Mouse (Mus musculus): ENCODE data around the gene Adcy7.

The Adcy7 gene

DNA sequence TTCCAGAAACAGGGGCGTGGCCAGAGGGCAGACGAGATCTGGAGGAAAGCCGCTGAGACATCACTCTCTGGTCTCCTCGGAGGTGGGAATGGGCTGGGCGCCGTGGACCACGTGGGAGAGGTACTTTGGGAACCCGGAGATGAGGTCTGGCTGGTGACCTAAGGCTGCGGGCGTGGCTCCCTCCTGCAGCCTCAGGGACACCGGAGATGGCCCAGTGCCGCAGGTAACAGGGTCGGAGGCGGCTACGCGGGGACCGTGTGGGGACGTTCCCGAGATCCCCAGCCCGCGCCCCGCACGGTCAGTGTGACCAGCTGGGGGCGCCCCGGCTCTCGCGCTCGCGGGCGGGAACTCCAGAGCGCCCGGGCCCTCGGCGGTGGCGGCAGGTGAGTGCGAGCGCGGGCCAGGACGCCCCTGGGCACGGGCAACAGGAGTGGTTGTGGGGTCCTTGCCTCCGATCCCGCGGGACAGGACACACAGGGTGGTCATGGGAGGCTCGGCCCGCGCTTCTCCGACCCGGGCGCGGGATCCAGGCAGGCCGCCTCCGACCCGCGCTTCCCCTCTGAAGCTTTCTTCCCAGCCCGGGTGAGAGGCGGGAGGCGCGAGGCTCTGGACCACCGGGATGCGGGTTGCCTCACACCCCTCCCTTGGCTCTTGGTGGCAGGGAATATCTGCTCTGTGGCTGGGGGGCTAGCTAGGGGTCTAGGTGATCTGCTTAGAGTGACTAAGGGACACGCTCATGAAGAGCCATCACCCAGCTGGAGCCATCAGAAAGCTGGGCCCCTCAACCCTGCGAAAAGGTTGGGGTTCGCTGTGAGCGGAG is at the start of gene Adcy7:
Gene Adcy7 (plus strand): TSS at position 173 of the 820 bp plus-strand sequence.
- DNase-seq = peak; percentile 66

DNA sequence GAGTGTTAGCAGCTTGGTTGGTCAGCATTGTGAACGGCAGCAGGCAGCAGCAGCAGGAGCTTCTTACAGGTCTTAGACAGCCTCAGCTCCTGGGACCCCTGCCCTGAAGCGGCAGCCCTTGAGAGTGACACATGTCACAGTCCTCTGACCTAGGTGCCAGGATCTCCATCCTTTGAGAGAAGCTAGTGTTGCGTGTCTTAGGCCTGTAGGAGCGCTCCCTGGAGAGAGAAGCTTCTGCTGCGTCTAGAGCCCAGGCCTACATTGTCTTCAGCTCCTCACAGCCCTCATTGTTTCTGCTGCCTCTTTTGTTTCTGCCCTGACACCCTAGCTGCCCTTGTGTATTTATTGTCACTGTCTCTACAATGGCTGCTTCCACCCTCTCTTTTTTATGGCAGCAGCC is 46.8 kb upstream of the Adcy7 start:
- no peak for DNase-seq

DNA sequence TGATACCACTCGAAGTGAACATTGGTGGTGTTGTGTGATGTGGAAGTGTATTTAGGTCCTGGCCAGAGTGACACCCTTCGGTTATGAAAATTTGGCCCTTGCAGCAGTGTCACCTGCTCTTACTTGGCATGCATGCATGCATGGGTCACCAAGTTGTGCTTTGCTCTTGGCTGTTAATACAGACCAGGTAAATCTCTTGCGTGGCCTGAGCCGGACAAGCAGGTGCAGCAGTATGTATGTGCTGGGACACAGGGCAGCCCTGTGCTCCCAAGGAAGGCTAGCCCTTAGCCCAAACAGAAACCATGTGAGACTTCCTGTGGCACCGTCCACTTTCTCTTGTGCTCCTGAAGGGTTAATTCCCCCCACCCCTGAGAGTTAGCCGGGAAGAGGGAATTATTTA is 44.4 kb upstream of the Adcy7 start:
- no peak for DNase-seq

DNA sequence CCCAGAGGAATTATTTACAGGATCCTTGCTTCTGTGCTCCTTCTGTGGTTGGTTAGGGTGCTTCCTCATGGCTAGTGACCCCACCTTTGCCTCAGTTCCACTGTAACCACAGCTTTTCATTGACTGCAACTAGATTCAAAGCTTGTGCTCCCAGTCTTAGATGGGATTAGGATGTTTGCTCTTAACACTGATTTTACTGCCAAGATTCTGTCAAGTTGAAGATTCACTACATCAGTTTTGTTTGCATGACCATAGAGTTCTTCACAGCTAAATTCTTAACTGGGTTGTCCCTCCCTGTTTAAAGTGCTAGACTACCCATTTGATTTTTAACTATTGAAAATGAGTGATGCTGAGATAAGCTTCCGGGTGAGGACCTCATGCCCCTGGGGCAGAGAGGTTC is 43.9 kb upstream of the Adcy7 start:
- no peak for DNase-seq

DNA sequence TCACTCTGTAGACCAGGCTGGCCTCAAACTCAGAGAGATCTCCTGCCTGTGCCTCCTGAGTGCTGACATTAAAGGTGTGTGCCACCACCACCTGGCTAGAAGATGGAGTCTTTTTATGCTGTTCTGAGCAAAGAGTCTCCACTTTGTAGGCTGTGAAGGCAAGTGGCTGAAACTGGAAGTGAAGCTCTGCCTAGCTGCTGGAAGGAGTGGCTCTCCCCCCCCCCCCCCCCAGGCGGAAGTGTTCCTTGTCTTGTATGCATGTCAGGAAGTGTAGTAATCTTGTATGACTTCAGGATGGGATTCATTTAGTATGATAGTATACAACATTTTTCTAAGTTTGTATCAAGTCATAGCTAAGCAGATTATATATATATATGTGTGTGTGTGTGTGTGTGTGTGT is 43.4 kb upstream of the Adcy7 start:
- no peak for DNase-seq

DNA sequence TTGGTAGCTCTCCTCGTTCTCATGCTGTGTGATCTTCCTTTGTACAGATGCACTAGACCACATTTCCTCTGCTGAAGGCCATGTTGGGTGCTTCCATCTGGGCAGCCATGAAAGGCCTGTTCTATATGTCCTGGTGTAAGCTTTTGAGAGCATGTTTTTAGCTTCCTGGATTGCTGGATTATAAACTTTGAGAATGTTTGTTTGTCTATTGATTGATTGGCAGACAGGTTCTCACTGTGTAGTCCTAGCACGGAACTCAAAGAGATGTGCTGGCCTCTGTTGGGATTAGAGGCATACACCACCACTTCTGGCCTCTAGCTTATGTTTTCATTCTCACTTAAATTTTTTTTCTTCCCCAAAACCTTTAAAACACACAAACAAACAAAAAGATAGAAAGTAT is 35.5 kb upstream of the Adcy7 start:
- DNase-seq = no peak

DNA sequence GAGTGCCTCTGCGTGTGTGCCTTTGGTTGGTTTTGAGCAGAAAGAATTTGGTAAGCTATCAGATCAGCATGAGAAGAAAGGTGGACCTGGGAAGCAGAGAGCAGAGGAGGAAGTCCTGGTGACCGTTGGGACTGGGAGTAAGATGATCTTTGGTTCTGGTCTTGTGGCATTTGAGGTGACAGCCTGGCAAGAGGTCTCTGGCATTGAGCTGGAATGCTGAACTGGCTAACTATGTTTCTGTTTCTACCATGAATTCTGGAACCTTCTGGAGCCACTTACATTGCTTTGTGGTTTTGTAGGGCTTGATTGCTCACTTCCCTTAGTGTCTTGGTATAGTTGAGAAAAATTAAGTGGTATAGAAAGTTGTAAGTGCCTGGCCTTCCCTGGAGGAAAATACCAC is 34.6 kb upstream of the Adcy7 start:
- DNase-seq = no peak

DNA sequence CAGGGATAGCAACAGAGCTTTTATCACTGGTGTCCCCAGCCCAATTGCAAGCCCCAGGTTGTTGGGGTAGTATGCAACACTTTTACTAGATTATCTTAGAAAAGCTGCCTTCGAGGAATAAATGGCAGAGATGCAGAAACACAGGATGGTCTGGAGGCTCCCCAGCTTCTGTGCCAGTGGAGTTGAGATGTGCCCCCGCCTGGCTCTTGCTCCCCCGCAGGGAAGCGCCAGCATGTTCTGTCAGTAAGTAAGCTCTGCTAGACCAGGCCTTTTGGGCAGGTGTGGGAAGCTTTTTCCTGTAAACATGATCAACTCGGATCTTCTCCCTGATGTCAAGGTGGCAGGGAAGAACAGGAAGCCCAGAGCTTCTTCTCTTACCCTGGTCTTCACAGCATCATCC is 32.9 kb upstream of the Adcy7 start:
- DNase-seq = no peak

DNA sequence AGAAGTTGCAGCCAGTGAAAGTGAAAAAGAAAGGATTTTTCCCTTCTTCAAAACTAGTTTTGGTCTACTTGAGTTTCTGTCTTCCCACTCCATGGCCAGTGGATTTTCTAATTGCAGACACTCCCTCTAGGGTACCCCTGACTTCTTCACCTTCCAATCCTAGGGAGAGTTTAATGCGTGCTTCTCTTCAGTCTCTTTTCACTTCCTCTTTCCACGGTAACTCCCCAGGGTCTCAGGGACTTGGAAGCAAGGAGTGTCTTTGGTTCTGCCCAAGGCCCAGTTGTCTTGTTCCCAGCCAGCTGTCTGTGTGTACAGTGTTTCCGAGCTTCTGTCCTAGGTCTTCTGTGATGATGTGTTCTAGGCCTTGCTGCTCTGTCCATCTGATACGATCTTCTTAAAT is 30.3 kb upstream of the Adcy7 start:
- DNase-seq = no peak

DNA sequence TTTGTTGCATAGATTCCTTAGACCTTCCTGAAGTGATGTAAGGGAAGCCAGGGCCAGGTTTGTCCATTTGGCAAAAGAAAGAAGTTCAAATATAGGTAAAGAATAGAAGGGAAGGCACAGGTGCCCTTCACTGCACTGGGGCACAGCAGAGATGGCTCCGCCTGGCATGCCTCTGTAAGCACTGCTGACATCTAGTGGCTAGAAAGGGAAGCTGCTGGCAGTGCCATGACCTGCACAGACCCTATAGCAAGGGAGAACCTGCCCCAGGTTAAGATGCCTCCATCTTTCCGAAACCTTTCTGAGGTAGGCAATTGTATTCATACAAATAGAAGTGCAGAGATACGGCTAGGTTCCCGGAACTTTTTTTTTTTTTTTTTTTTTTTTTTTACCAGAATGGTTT is 27.9 kb upstream of the Adcy7 start:
- DNase-seq = peak; percentile 86

DNA sequence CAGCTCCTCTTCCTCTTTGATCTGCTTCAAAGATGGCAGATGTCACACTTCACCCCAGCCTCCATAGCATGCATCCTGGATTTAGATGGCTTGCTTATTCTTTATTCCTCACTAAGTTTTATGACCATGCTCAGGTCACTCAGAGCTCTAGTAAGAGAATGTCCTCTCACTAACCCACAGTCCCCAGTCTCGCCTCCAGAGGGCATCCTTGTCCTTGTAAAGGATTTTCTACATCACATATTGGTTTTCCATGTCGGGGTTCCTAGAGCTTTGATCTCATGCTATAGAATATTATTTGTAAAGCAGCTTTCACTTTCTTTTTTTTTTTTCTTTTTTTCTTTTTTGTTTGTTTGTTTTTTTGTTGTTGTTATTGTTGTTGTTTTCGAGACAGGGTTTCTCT is 19.4 kb upstream of the Adcy7 start:
- DNase-seq = peak; percentile 86

DNA sequence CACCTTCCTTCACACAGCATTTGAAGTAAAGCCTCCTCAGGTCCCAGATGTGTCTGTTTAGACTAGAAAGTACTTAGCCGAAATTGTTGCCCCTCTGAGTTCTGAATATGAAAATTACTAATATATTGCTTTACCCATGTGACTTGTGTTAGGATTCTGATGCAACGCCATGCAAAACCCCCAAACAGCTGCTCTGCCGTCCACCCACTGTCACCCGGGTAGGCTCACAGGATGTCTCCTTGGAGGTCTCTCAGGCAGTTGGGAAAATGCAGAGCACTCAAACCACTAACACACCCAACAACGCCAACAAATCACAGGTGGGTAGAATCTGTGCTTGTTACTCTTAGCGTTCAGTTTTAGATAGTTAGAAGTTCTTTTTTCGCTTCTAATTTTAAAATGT is 17.2 kb upstream of the Adcy7 start:
- DNase-seq = no peak

DNA sequence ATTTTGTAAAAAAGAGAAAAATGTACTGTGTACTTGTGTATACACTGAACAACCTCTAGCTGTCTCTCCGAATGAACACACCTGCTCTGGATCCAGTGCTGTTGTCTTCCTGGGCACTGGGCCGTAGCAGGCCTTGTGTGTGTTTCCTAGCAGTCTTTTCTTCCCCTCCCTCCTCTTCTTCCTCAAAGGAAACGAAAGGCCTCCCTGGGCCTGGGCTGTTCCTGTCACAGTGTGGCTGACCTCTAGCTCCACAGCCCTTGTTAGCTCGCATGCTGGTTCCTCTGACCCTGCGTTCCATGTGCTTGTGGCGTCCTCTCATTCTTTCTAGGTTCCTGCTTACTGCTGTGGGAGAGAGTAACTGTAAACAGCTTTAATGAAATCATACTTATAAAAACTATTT is 14.2 kb upstream of the Adcy7 start:
- no peak for DNase-seq

DNA sequence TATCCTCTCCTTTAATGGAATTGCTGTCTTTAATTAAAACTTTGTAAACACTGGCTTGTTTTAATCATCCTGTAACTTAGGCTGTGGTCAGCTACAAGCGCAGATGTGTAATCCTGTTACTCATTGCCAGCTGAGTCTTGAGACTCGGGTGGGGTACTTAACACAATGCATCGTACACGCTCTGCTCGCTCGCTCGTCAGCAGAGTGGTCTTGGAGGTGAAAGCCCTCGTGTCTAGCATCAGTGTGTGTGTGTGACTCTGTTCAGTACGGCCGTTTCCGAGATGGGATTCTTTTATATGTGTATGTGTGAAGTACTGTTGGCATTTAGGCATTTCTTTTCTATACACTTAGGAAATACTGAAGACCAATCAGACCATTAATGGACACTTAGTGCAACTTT is 13.7 kb upstream of the Adcy7 start:
- DNase-seq = no peak

DNA sequence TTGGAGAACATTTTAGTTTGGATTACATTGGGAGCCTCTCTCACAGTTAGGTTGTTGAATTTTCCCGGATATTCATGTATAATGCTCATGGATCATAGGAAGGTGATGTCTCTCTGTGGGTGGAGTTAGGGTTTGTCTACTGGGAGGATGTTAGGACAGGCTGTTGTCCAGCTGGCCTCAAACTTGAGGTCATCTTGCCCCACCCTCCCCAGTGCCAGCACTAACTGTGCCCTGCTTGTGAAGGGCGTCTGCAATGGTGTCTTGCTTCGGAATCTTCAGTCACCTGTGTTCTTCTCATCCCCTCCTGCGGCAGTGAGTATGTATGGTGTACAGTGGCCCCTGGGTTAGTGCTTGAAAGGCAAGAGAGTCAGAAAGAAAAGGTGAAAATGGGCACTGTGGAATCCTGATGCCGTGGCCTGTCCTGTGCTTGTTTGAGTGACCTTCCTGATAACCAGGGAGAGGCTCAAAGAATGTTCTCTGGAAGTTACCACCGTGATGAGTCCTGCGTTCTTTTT is 11.7 kb upstream of the Adcy7 start:
- peak; percentile 55 for DNase-seq

DNA sequence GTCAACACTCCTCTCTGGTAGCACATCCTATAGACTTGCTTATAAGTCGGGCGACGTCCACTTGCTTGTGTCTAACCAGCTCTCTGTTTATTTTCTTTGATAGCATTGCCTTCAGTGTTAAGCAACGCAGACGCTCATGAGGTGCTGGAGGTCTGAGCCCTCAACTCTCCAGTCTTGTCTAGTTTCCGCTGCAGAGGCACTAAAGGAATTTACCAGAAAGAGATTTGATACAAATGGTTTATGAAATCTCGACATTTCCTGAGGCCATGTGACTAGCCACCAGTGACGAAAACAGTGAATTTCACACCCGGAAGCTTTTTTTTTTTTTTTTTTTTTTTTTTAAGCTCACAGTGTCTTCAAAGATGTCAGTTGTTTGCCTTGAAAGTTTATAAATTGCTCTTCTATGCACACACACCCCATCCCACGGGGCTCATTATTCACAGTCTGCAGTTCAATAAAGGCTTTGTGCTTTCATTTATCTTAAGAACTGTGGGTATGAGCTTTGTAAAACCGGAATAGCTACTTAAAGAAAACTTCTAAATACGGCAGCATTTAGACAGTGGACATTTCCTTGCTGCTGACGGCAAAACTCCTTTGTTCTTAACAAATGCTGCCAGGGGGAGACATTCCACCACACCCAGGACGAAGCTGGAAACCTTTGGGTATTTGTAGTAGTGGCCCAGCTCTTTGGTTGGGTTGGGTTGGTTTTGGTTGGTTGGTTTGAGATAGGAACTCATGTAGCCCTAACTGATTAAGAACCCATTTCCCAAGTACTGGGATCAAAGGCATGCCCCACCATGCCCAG is 9.2 kb upstream of the Adcy7 start:
- no peak for DNase-seq

DNA sequence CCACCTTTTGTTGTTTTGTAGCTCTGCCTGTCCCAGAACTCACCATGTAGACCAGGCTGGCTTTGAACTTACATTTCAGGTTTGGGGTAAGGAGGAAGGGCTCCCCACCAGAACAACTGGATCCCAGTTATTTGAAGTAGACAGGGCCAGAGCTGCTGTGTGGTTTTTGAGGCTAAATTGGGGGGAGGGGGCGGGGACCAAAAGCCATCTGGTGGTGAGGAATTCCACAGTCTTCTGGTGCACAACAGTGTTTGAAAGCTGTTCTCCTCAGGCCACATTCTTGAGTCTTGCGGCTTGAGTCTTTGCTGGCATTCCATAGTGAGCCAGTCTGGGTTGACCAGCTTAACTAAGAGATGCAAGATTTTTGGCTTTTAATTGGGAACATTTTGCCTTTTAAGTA is 6.7 kb upstream of the Adcy7 start:
- no peak for DNase-seq

DNA sequence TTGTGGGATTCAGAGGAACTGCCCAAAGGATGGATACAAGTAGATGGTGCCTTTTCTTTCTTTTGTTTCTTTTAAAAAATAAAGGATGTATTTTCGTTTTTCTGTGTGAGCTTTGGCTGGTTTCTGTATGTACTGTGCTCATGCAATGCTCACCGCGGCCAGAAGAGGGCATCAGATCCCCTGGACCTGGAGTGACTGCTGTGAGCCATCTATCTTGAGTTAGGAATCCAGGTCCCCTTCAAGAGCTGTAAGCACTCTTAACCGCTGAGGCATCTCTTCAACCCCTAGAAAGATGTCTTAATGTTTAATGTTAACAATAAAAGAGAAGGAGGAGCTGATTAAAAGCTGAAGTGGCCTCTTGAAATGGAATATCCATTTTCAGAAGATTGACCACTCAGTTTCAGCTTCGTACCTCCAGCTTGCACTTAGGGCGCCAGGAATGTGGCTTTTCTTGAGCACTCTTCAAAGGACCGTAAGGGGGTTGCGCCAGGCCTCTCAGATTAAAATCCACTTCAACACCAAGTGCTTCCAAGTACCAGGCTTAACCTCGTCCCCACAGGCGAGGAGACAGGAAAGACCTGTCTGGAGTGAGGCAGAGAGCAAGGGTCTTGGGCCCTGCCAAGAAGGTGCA is 5.9 kb upstream of the Adcy7 start:
- DNase-seq = peak; percentile 97

DNA sequence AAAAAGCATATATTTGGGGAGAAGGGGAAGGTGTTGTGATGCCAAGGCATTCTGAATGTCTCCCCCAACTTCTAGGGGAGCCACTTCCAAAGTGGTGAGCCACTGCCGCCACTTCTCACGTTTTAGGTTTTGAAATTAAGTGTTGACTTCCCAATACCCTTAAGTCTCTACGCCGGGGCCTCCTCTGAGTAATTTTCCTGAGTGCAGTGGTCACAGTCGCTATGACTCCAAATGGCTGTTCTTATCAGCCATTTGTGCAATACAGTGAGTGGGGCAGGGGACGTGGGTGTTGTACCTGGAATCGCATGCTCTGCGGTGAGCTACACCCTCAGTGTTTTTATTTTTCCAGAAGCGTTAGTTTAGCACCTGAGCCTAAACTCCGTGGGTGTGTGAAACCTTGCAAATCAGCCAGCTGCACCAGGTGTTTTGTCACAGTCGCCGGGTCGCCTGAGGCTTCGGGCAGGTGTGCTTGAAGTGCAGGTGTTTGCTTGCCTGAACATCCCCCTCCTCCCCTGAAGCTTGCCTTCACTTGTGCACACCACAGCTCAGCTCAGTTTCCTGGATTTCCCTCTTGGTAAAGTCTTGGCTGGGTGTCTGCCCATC is 5.3 kb upstream of the Adcy7 start:
- DNase-seq = no peak

DNA sequence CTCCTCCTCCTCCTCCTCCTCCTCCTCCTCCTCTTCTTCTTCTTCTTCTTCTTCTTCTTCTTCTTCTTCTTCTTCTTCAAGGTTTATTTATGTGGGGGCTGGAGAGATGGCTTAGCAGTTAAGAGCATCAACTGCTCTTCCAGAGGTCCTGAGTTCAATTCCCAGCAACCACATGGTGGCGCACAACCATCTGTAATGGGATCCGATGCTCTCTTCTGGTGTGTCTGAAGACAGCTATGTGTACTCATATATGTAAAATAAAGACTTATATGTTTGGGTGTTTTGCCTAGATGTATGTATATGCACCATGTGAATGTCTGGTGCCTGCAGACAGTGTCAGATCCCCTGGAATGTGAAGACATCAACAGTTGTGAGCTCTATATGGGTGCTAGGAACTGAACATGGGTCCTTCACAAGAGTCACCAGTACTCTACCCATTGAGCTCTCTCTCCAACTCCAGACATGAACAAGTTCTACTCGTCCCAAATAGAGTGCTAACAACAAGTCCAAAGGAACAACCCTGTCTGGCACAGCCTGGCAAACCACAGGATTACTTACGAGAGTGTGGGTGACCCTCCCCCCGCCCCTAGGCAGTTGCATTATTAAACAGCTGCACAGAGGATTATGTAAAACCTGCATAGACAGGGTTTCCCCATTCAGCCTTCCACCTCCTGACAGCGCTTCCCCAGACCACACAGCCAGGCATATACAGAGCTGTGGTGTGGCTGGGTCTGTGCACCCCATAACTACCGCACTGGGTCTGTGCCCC is 2.9 kb upstream of the Adcy7 start:
- no peak for DNase-seq

DNA sequence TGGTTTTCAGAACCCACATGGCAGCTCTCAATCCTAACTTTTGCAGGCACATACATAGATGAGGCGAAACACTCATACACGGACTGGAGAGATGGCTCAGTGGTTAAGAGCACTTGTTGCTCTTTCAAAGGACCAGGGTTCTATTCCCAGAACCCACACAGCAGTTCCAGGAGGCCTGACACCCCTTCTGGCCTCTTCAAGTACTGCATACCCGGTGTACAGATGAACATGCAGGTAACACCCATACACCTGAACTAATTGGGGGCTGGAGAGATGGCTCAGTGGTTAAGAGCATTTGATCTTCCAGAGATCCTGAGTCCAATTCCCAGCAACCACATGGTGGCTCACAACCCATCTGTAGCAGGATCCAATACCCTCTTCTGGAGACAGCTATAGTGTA is 2.1 kb upstream of the Adcy7 start:
- DNase-seq = no peak

DNA sequence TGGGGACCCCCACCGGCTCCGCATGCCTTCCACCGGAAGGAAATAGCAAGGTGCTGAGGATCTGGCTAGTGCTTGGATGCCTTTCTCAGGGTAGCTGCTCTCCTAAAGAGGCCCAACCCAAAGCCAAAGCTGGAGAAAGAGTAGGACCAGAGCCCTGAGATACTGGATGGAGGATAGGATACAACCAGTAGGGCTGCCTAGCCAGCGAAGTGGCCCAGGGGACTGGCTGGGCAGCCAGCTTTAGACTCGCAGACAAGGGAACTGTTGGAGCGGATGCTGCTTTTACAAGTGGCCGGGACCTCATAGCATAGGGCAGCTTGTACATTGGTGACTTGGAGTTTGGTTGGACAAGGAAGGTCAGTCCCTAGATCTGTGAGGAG is 838 bp downstream of the Adcy7 start:
- DNase-seq = no peak

DNA sequence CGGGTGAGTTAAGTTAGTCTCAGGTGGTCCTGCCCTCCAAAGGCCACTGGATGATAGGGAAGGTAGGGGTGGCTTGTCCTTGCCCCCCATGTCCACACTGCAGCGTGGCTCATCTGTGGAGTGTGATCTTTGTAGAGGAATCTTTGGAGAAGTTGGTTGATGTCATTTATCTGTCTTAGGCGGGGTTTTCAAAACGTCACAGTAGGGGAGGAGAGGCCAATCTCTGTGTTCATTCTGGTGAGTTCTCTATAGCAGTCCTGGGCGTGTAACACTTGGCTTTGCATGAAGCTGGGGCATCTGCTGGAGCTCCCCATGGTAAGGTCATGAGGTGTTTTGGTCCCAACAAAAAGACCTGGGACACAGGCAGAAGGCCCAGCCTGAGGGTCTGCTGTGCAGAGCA is 1.9 kb downstream of the Adcy7 start:
- no peak for DNase-seq

Measured in lung, postnatal 36 days (tissue).